Mouse (Mus musculus) left cerebral cortex, adult 9 months (tissue): ENCODE data around the gene Rubcnl.

Source experiments
- DNase-seq, 2 experiments: peaks; one replicate each; pipeline ENCODE4 v3.0.0; 2022; ENCODE audit warnings: low spot score in 2 of 2

Gene Rubcnl

GRCm38 (mm10) chr14:75069356-75069979, 53.6 kb downstream of the Rubcnl start:
- no peak for DNase-seq

- DNase-seq, result no peak
Measured at GRCm38 (mm10) chr14:75071091-75071490, 55.3 kb downstream of the Rubcnl start.

GRCm38 (mm10) chr14:75075299-75076180, 59.7 kb downstream of the Rubcnl start:
- DNase-seq, result no peak

- no peak for DNase-seq
Measured at GRCm38 (mm10) chr14:75077946-75078345, 62.1 kb downstream of the Rubcnl start.
